Mouse (Mus musculus) hindbrain, embryonic 16.5 days (tissue): ENCODE data around the gene Gm49373. TPM values are rescaled to one million over a fixed set of nuclear protein-coding genes. Genes with fewer than 3 reads are reported as not detected.
A peak's percentile ranks its signal among the peaks of the same experiment; 100 is the strongest.

Source experiments
- ATAC-seq: fragments of 200-750 bp; cut with Nextera tagmentation; 2 replicates; pipeline ENCODE4 v1.8.0; 2017; ENCODE audit warnings: moderate TSS enrichment, moderate library complexity
- H3K27ac ChIP-seq: fragments of 300-500 bp; sonication (generic); 2 replicates; pipeline ENCODE4 v1.5.1; 2014; ENCODE audit warnings: low read depth, mild to moderate bottlenecking, control low read depth, low read length, moderate library complexity
- H3K27me3 ChIP-seq: fragments of 300-500 bp; sonication (generic); replicated peaks from 2 replicates; pipeline ENCODE4 v1.6.1; 2014; ENCODE audit warnings: low read length; ENCODE audit not compliant: control insufficient read depth, insufficient read depth
- H3K36me3 ChIP-seq: fragments of 300-500 bp; sonication (generic); 2 replicates; pipeline ENCODE4 v1.6.1; 2014; ENCODE audit warnings: mild to moderate bottlenecking, low read length, moderate library complexity, mixed read lengths; ENCODE audit not compliant: control insufficient read depth, insufficient read depth
- H3K4me1 ChIP-seq: fragments of 300-500 bp; sonication (generic); 2 replicates; pipeline ENCODE4 v1.6.1; 2014; ENCODE audit warnings: low read depth, low read length; ENCODE audit not compliant: control insufficient read depth, insufficient read depth
- H3K4me2 ChIP-seq: fragments of 300-500 bp; sonication (generic); 2 replicates; pipeline ENCODE4 v1.6.1; 2014; ENCODE audit warnings: mild to moderate bottlenecking, low read length, control low read depth, moderate library complexity
- H3K4me3 ChIP-seq: fragments of 300-500 bp; sonication (generic); 2 replicates; pipeline ENCODE4 v1.5.1; 2014; ENCODE audit warnings: mild to moderate bottlenecking, low read length, control low read depth, moderate library complexity
- H3K9ac ChIP-seq: fragments of 300-500 bp; sonication (generic); 2 replicates; pipeline ENCODE4 v1.6.1; 2014; ENCODE audit warnings: low read depth, mild to moderate bottlenecking, control low read depth, low read length, moderate library complexity
- H3K9me3 ChIP-seq: fragments of 300-500 bp; sonication (generic); 2 replicates; pipeline ENCODE4 v1.6.1; 2014; ENCODE audit warnings: mild to moderate bottlenecking, low read length, moderate library complexity; ENCODE audit not compliant: control insufficient read depth
- WGBS: fragments of 180-500 bp; shearing (Covaris S2); extraction: QIAGEN DNeasy Blood & Tissue Kit; methylation state at CpG from one replicate; pipeline ENCODE4 v1.1.7; 2014; 5-methylcytosine and 5-hydroxymethylcytosine counted together
- polyA plus RNA-seq: library from polyadenylated mRNA; unstranded; fragments of >200 nt; fragmentation: Nextera tagmentation; extraction: Ambion mirVana; gene quantifications from 2 replicates; pipeline ENCODE4 v1.2.1, GENCODE M21; 2015

Gm49373 gene
- polyA plus RNA-seq, 1 experiment from 2014 or later = 1.3 TPM

GRCm38 (mm10) chr9:21083324-21083723, 10.4 kb upstream of the Gm49373 start:
- Histone ChIP-seq H3K27ac (no peak overlapping the region), H3K4me3 (no peak overlapping the region), H3K27me3 (no peaks in the 10 kb centered on the region), H3K4me2 (no peak overlapping the region), H3K9me3 (no peaks in the 10 kb centered on the region), H3K36me3 (peaks cover 59% of the 10 kb centered on the region), H3K4me1 (no peaks in the 10 kb centered on the region), H3K9ac (no peak overlapping the region)
- no peak for ATAC-seq
- 90% methylated on average over 3 of the region's 3 CpGs for WGBS

GRCm38 (mm10) chr9:21081127-21081526, 8.2 kb upstream of the Gm49373 start:
- H3K4me2 ChIP-seq = no peak overlapping the region
- no peak overlapping the region for H3K4me3 ChIP-seq
- H3K9me3 ChIP-seq = no peaks in the 10 kb centered on the region
- peaks cover 66% of the 10 kb centered on the region for H3K36me3 ChIP-seq
- H3K4me1 ChIP-seq = no peaks in the 10 kb centered on the region
- no peak; the same call in 1 of the 2 replicates for ATAC-seq
- no peaks in the 10 kb centered on the region for H3K27me3 ChIP-seq
- H3K9ac ChIP-seq = no peak overlapping the region
- 80% methylated on average over 9 of the region's 9 CpGs for WGBS
- H3K27ac ChIP-seq = no peak overlapping the region

GRCm38 (mm10) chr9:21075625-21076024, 2.7 kb upstream of the Gm49373 start:
- no peak for ATAC-seq
- Histone ChIP-seq H3K9ac (no peak overlapping the region), H3K4me3 (no peak overlapping the region), H3K4me1 (peaks cover 19% of the 10 kb centered on the region), H3K27me3 (no peaks in the 10 kb centered on the region), H3K36me3 (peaks cover 40% of the 10 kb centered on the region), H3K27ac (no peak overlapping the region), H3K4me2 (no peak overlapping the region), H3K9me3 (no peaks in the 10 kb centered on the region)
- 89% methylated on average over 3 of the region's 3 CpGs for WGBS

- 90% methylated on average over 1 of the region's 1 CpGs for WGBS
- ATAC-seq = no peak
- no peak overlapping the region for H3K9ac ChIP-seq
- H3K4me2 ChIP-seq = no peak overlapping the region
- H3K4me1 ChIP-seq = peaks cover 19% of the 10 kb centered on the region
- H3K9me3 ChIP-seq = no peaks in the 10 kb centered on the region
- no peak overlapping the region for H3K4me3 ChIP-seq
- H3K27me3 ChIP-seq = no peaks in the 10 kb centered on the region
- peaks cover 29% of the 10 kb centered on the region for H3K36me3 ChIP-seq
- H3K27ac ChIP-seq = no peak overlapping the region
Measured at GRCm38 (mm10) chr9:21074173-21074572, 1.3 kb upstream of the Gm49373 start.

GRCm38 (mm10) chr9:21072641-21073040, 255 bp downstream of the Gm49373 start:
- ATAC-seq = 0 out of 2 replicates have a peak, but pooled peaks have one; percentile 1
- 15% methylated on average over 4 of the region's 4 CpGs for WGBS
- Histone ChIP-seq H3K36me3 (peaks cover 19% of the 10 kb centered on the region), H3K9me3 (no peaks in the 10 kb centered on the region), H3K4me3 (peak overlapping the region; percentile 79), H3K27ac (no peak overlapping the region), H3K27me3 (no peaks in the 10 kb centered on the region), H3K4me2 (peak overlapping the region; percentile 75), H3K9ac (peak overlapping the region; percentile 86), H3K4me1 (peaks cover 19% of the 10 kb centered on the region)

- Histone ChIP-seq H3K4me1 (peaks cover 6% of the 10 kb centered on the region), H3K27me3 (no peaks in the 10 kb centered on the region), H3K4me2 (no peak within 1 kb of the TSS), H3K9ac (no peak within 1 kb of the TSS), H3K36me3 (peaks cover 27% of the 10 kb centered on the region), H3K4me3 (no peak within 1 kb of the TSS), H3K9me3 (no peaks in the 10 kb centered on the region), H3K27ac (no peak within 1 kb of the TSS)
- 87% methylated on average over 17 of the region's 27 CpGs for WGBS
- no peak; the same call in 1 of the 2 replicates for ATAC-seq
Measured at GRCm38 (mm10) chr9:21067006-21067684, 5.8 kb downstream of the Gm49373 start, which contains the start of gene Zglp1. Zglp1 (minus strand) TSS chr9:21067093.

GRCm38 (mm10) chr9:21062928-21063327, 10.0 kb downstream of the Gm49373 start:
- Histone ChIP-seq H3K9ac (no peak overlapping the region), H3K9me3 (no peaks in the 10 kb centered on the region), H3K27ac (no peak overlapping the region), H3K27me3 (no peaks in the 10 kb centered on the region), H3K4me3 (no peak overlapping the region), H3K36me3 (peaks cover 24% of the 10 kb centered on the region), H3K4me2 (no peak overlapping the region), H3K4me1 (no peaks in the 10 kb centered on the region)
- WGBS = 91% methylated on average over 2 of the region's 2 CpGs
- no peak for ATAC-seq

GRCm38 (mm10) chr9:21051578-21051977, 21.3 kb downstream of the Gm49373 start:
- no peaks in the 10 kb centered on the region for H3K9me3 ChIP-seq
- H3K4me2 ChIP-seq = no peak overlapping the region
- no peaks in the 10 kb centered on the region for H3K36me3 ChIP-seq
- H3K4me1 ChIP-seq = no peaks in the 10 kb centered on the region
- WGBS = 74% methylated on average over 10 of the region's 10 CpGs
- no peak overlapping the region for H3K9ac ChIP-seq
- H3K27ac ChIP-seq = no peak overlapping the region
- no peak overlapping the region for H3K4me3 ChIP-seq
- H3K27me3 ChIP-seq = no peaks in the 10 kb centered on the region
- ATAC-seq = no peak

GRCm38 (mm10) chr9:21045235-21045634, 27.7 kb downstream of the Gm49373 start:
- Histone ChIP-seq H3K27ac (no peak overlapping the region), H3K9ac (no peak overlapping the region), H3K9me3 (no peaks in the 10 kb centered on the region), H3K36me3 (no peaks in the 10 kb centered on the region), H3K4me1 (no peaks in the 10 kb centered on the region), H3K4me2 (no peak overlapping the region), H3K27me3 (peaks cover 3% of the 10 kb centered on the region), H3K4me3 (no peak overlapping the region)
- 87% methylated on average over 3 of the region's 3 CpGs for WGBS
- ATAC-seq = no peak
